Mouse (Mus musculus) induced T-regulatory cell, adult 2 months (primary cell): ENCODE measurements around the gene Ier5.

Experiments used
- DNase-seq: peaks from one replicate; pipeline ENCODE4 v3.0.0-alpha.2; 2012; ENCODE audit warnings: low read depth

Gene Ier5

DNA sequence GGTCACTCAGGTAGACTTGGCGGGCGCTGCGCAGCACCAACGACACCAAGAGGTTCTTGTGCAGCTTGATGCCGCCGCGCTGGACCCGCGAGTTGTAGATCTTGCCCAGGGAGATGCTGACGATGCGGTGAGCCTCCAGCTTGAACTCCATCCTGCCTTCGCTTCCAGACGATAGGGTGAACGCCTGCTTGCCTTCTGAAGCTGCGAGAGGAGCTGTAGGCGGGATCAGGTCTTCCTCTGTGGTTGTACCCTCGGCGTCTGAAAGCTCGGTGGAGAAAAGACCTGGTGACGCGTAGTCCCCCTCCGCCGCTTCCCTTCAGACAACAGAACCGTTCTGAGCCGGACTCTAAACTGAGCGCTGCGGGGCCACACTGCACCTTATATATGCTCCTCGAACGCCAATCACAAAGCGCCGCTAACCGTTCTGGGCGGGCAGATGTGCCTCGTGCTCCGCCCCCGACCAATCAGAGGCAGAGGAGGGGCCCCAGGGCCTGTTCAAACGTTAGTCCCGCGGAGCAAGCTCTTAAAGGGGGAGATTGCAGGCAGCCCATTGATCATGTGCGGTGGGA is at the start of gene Ier5:
Ier5 (minus strand) TSS at position 357 of the 569 bp plus-strand sequence.
- peak; percentile 99 for DNase-seq

- DNase-seq: no peak
Measured at GRCm38 (mm10) chr1:155147228-155147627, 47.8 kb upstream of the Ier5 start.

- peak; percentile 92 for DNase-seq
Measured at GRCm38 (mm10) chr1:155146572-155146980, 47.1 kb upstream of the Ier5 start, which contains the start of gene Mr1. Gene Mr1 (minus strand): TSS chr1:155146814.

DNA sequence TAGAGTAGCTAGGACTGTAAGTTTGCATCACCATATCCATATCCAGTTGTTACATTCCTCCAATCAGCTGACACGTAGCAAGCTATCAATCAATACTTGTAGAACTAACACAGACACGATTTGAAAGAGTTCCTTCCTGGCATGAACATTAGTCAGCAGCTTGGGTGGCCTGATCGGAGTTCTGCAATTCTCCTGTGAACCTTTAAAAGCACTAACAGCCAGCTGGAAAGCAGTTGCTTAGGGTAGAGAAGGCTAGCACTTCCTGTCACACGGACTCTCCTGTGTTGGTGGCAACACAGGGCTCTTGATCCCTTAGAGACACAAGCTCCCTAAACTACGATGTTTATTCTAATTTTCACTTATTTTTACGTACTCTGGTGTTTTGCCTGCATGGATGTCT is 46.2 kb upstream of the Ier5 start:
- DNase-seq: peak; percentile 72

- DNase-seq: peak; percentile 95
Measured at GRCm38 (mm10) chr1:155140076-155140475, 40.6 kb upstream of the Ier5 start.

- DNase-seq: peak; percentile 57
Measured at GRCm38 (mm10) chr1:155138795-155139194, 39.4 kb upstream of the Ier5 start.

DNA sequence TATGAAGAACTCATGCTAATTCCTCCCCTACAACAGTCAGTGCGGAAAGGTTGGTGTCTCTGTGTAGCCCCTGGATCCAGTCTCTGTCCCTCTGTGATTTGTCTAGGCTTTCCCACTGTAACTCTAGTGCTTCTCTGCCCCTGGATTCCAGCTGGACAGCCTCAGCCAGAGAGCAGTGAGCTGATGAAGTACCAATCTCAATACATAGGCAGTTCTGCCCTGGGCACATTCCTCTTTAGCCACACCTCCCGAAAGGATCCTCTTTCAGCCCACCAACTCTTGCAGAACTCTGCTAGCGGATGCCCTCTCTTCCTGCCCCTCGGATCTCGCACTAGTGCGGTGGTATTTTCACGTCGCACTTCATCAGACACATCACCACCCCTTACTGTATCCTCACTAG is 35.4 kb upstream of the Ier5 start:
- no peak for DNase-seq

- DNase-seq: no peak
Measured at GRCm38 (mm10) chr1:155127429-155127934, 28.0 kb upstream of the Ier5 start.

DNA sequence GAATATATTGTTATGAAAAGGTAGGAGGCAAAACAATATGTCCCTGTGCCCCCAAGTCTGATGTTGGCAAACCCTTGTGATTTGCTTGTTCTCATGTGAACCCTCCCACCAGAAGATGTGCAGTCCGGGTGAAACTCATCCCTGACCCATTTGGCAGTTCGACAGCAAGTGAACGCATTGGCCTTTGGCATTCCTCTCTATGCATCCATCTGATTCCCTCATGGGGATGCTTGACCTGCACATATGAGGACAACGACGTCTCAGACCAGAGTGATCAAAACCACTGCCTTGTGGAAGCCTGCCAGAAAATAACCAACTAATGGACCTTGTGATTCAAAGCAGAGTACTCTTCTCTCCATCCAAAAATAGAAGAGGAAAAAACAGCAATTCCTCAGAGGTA is 27.3 kb upstream of the Ier5 start:
- no peak for DNase-seq

DNA sequence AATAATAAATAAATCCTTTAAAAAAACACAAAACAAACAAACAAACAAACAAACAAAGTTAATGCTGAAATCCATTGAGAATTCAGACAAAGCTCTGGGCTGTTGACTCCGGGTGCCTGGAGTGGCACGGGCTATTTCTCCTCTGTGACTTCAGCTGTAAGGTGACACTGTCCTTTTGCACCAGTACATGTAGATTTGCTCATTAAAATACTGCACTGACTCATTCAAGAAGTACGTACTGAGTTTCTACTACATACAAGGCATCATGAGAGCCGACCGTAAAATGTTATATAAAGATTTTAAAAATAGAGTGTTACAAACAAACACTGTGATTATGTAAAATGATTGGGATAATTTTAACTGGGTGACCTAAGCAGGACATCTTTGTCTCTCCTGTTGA is 25.0 kb upstream of the Ier5 start:
- DNase-seq: no peak

DNA sequence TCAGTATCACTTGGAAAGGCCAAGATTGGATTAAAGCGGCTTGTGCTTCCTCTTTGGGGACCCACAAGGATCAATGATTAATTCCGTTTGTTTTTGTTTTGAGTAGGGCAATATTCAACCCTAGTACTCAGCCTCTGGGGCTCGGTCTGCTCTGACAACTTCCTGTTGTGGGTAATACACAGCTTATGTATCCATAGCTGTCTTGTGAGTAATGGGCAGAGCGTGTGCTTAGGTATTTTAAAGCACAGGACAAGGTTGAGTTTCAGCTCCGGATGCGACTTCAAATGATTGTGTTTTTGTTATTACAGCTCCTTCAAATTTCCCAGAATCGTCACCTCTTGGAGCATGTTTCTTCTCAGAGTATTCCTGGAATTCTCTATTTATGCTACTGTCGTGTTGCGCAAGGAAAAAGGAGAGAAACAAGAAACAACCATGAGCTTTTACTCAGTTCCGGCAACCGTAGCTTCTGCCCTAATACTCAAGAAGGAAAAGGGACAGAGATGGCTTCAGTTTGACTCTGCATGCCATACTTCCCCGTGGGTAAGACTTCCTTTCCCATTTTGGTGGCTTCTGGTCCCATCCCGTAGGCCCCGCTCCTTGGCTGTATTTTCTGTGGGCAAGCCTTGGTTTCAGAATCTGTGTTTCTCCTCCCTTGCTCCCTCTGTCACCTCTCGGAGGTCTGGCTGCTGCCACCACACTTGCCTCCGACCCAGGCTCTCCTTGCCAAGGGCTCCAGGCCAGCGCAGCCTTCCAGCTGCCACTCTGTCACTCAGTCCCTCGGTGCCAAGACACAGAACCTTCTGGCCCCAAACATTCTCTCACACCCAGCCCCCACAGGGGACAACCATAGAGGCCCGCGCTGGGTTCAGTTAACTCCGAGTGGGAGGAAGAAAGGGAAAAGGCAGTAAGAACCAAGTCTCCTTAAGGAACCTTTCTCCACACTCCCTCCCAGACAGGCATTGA is 22.8 kb upstream of the Ier5 start:
- DNase-seq: peak; percentile 43

- DNase-seq: no peak
Measured at GRCm38 (mm10) chr1:155119719-155120118, 20.3 kb upstream of the Ier5 start.

- DNase-seq: no peak
Measured at GRCm38 (mm10) chr1:155113946-155114345, 14.5 kb upstream of the Ier5 start.

DNA sequence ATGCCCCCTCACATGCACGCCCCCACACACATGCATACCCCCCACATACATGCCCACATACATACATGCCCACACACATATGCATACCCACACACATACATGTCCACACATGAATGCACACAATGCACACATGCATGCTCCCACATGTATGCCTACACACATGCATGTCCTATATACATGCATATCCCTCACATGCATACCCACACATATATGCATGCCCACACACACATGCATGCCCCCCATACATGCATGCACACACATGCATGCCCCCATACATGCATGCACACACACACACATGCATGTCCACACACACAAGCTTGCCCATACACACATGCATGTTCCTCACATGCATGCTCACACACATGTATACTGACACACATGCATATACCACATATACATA is 13.4 kb upstream of the Ier5 start:
- no peak for DNase-seq

DNA sequence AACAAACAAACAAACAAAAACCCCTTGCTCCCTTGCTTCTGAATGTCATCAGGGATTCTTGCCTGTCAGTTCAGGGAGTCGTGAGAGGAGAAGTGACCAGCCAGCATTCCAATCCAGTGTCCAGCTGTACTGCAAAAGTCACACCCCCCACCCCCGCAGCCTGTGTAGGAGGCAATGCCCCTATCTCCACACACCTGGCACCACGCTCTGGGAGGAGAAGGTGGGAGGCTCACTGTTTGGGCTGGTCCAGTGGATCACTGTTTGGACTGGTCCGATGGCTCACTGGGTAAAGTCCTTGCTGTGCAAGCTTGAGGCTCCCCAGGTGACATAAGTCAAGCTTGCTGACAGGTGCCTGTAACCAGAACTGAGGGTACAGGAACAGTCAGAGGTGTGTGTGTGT is 12.7 kb upstream of the Ier5 start:
- no peak for DNase-seq

GRCm38 (mm10) chr1:155111491-155111890 is 12.1 kb upstream of the Ier5 start:
- DNase-seq: no peak

DNA sequence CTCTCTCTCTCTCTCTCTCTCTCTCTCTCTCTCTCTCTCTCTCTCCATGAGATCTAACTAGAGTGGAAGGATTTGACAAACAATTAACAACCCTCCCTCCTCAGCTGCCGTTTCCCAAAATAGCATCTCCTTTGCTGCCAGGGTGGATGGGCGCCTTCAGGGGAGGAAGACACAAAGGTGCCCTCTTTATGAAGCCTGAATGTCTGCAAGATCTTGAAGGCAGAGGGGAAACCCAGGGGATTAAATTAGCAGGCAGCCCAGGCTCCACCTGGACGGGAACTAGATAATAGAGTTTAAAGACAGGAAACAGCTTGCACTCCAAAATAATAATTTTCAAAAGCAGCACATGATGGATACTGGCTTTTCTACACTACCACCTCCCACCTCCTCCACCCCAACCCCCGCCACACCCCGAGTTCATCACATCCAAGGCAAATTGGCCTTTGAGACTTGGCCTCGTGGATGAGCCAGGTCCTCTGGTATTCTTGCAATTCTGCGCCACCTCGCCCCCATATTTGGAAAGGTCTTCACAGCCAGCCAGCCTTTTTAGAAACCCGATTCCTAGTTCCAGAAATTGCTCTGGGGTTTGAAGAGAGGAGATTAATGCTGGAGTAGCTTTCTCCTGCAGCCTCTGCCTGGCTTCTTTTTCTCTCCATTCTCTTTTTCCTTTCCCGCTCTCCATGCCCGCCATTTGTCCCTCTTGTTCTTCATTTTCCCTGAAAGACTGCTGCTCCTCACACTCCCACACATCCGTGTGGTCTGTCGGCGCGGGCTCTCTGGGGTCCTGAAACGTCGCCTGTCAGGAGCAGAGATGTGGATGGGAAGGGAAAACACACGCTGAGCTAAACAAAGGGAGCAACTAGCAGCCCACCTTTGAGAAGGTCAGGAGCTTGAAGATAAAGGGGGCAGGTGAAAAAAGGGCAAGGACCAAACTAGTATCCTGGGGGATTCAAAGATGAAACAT is 10.2 kb upstream of the Ier5 start:
- no peak for DNase-seq

DNA sequence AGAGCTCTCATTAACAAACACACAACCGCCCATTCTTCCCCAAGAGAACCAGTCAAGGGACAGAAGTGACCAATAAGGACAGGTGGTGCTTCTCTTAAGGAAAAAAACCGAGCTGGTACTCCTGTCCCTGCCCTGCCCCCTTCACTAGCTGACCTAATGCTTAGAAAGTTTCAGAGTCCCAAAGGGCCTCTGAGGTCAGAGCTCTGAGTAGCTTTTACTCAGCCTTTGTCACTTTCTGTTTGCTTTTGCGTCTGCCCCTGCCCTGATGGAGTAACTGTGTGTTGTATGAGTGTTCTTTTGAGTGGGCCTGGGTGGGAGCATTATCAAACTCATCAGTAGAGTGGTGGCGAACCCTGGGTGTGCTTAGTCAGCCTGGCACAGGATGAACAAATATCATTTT is 9.0 kb upstream of the Ier5 start:
- DNase-seq: peak; percentile 65

GRCm38 (mm10) chr1:155107843-155108242 is 8.4 kb upstream of the Ier5 start:
- peak; percentile 62 for DNase-seq

DNA sequence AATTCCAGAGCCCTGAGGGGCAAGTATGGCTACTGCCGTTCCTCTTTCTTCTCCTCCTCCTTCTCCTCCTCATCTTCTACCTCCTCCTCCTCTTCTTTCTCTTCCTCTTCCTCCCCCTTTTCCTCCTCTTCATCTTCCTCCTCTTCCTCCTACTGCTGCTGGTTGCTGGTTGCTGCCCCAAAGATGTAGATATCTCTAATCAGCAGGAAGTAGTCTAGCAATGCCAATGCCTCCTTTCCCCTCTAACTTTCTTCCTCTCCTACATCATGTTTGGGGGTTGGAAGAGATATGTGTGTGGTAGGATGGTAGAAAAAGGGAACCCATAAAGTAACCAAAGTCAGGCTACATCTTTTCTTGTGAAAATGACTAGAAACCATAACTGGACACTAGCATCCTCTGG is 6.9 kb upstream of the Ier5 start:
- DNase-seq: no peak

DNA sequence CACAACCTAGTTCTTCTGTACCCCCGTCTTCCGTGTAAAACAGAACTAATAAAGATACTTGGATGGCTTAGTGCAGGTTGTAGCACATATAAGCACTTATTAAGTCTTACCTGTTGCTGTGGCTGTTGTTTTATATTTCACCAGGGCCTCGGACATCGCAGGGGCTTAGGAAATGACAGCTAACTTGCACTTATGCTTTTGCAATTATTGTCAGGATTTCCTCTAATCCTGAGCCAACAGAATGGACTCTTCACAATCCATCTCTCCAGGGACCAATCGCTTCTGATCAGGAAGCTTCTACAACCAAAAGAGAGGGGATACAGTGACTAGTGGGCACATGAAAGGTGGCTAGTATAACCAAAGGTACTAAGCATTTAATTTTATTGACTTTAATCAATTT is 4.6 kb upstream of the Ier5 start:
- DNase-seq: no peak

- DNase-seq: no peak
Measured at GRCm38 (mm10) chr1:155102631-155103030, 3.2 kb upstream of the Ier5 start.
